Mouse (Mus musculus) stomach, postnatal 0 days (tissue): ENCODE data around the gene Gnmt. TPM values are rescaled to one million over a fixed set of nuclear protein-coding genes. Genes with fewer than 3 reads are reported as not detected.

ENCODE experiments used
- ATAC-seq: fragments of 200-750 bp; cut with Nextera tagmentation; 2 replicates; pipeline ENCODE4 v1.8.0; 2017; ENCODE audit not compliant: low FRiP score, low TSS enrichment
- DNase-seq: peaks from one replicate; pipeline ENCODE4 v3.0.0-alpha.2; 2016; ENCODE audit warnings: low spot score
- H3K27ac ChIP-seq: fragments of 300-500 bp; sonication (generic); replicated peaks from 2 replicates; pipeline ENCODE4 v1.5.1; 2014; ENCODE audit warnings: mild to moderate bottlenecking, control low read depth
- H3K27me3 ChIP-seq: fragments of 300-500 bp; sonication (generic); 2 replicates; pipeline ENCODE4 v1.6.1; 2014; ENCODE audit warnings: low read length; ENCODE audit not compliant: control insufficient read depth, insufficient read depth
- H3K36me3 ChIP-seq: fragments of 300-500 bp; sonication (generic); 2 replicates; pipeline ENCODE4 v1.6.1; 2014; ENCODE audit warnings: low read length, mixed read lengths; ENCODE audit not compliant: control insufficient read depth, insufficient read depth
- H3K4me1 ChIP-seq: fragments of 300-500 bp; sonication (generic); replicated peaks from 2 replicates; pipeline ENCODE4 v1.6.1; 2014; ENCODE audit warnings: antibody characterized with exemption; ENCODE audit not compliant: control insufficient read depth, insufficient read depth
- H3K4me2 ChIP-seq: fragments of 300-500 bp; sonication (generic); replicated peaks from 2 replicates; pipeline ENCODE4 v1.6.1; 2014; ENCODE audit warnings: low read depth, mild to moderate bottlenecking, control low read depth, moderate library complexity
- H3K4me3 ChIP-seq: fragments of 300-500 bp; sonication (generic); 2 replicates; pipeline ENCODE4 v1.5.1; 2014; ENCODE audit warnings: low read depth, low read length, control low read depth
- H3K9ac ChIP-seq: fragments of 300-500 bp; sonication (generic); 2 replicates; pipeline ENCODE4 v1.6.1; 2014; ENCODE audit warnings: mild to moderate bottlenecking, low read length, control low read depth, mixed read lengths
- H3K9me3 ChIP-seq: fragments of 300-500 bp; sonication (generic); 2 replicates; pipeline ENCODE4 v1.6.1; 2016; ENCODE audit warnings: low read length; ENCODE audit not compliant: control insufficient read depth
- CTCF ChIP-seq: IDR thresholded peaks from 2 replicates; pipeline ENCODE4 v1.5.1; 2016; ENCODE audit warnings: antibody characterized with exemption, low read depth, mild to moderate bottlenecking, moderate library complexity
- EP300 ChIP-seq: optimal IDR thresholded peaks from 2 replicates; pipeline ENCODE3; 2016; ENCODE audit warnings: antibody characterized with exemption
- WGBS: fragments of 180-500 bp; shearing (Covaris S2); extraction: QIAGEN DNeasy Blood & Tissue Kit; methylation state at CpG from one replicate; pipeline ENCODE4 v1.1.7; 2014; 5-methylcytosine and 5-hydroxymethylcytosine counted together
- polyA plus RNA-seq: library from polyadenylated mRNA; unstranded; fragments of >200 nt; fragmentation: Nextera tagmentation; extraction: Ambion mirVana; gene quantifications from 2 replicates; pipeline ENCODE4 v1.2.1, GENCODE M21; 2015

Gene Gnmt
- polyA plus RNA-seq, 1 experiment from 2014 or later, result 2.1 TPM

DNA sequence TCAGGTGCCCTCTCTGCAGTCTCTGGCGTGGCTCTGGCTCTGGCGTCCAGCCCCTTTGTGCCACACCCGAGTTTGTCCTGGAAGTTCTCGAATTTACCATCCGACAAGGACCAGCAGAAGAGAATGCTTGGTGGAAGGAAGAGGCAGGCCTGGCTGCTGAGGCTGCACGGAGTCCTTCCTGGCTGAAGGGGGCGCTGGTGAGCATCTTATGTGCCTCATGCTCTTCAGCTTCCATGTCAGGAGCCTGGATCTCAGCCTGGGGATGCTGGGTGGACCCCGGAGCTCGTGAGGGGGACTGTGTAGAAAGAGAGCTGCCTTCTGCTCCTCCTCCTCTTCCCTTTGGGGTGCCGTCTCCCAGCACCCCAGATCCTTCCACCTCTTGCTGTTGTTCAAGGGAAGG lies 7.2 kb upstream of the Gnmt start:
- Histone ChIP-seq H3K9ac (no peak overlapping the region), H3K4me3 (no peak overlapping the region), H3K4me2 (no peak overlapping the region), H3K27me3 (no peaks in the 10 kb centered on the region), H3K9me3 (no peaks in the 10 kb centered on the region), H3K4me1 (no peaks in the 10 kb centered on the region), H3K27ac (no peak overlapping the region), H3K36me3 (0 out of 2 replicates have a peak, but pooled peaks cover 8% of the 10 kb centered on the region)
- peak; percentile 38 for ATAC-seq
- TF ChIP-seq EP300 (no peak), CTCF (peak; percentile 66)
- DNase-seq, result peak; percentile 56
- 49% methylated on average over 10 of the region's 10 CpGs for WGBS

DNA sequence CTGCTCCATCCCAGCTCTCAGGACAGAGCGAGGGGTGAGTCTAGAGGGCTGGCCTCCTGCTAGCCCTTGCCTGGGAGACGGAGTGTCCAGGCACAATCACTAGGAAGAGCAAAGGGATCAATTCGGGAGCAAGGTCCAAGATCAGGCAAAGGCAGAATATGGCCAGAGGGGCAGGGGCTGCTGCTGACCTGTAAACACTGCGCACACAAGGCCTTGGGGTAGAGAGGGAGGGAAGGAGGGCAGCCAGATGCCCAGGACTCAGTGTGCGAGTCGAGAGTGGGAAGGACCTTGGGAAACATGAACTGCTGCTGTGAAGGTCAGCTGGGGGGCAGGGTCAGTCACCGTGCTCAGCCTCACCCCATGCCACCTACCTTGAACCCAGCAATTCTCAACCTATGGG lies 6.3 kb upstream of the Gnmt start:
- no peak overlapping the region for H3K9ac ChIP-seq
- no peaks in the 10 kb centered on the region for H3K4me1 ChIP-seq
- H3K36me3 ChIP-seq, result 0 out of 2 replicates have a peak, but pooled peaks cover 6% of the 10 kb centered on the region
- 82% methylated on average over 7 of the region's 7 CpGs for WGBS
- no peaks in the 10 kb centered on the region for H3K9me3 ChIP-seq
- H3K27ac ChIP-seq, result no peak overlapping the region
- no peaks in the 10 kb centered on the region for H3K27me3 ChIP-seq
- TF ChIP-seq CTCF (no peak), EP300 (no peak)
- H3K4me2 ChIP-seq, result no peak overlapping the region
- no peak overlapping the region for H3K4me3 ChIP-seq
- DNase-seq (no peak), ATAC-seq (no peak)

DNA sequence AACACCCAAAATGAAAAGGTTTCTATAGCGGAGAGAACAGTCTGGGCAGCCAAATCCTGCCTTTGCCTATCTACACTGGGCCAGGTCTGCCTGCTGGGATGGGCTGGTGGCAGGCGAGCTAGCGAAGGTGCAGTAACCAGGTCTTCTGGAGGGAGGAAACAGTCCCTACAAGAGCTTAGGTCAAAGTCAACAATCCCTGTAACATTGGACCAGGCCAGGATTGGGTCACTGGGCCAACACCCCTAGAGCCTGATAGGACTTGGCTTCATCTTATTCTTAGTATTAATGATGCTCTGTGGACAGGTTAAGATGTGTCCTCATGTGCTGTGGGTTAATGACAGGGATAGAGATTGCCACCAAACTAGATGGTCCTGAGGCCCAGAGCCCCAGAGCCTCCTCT lies 5.1 kb upstream of the Gnmt start:
- Histone ChIP-seq H3K27me3 (no peaks in the 10 kb centered on the region), H3K4me2 (no peak overlapping the region), H3K36me3 (0 out of 2 replicates have a peak, but pooled peaks cover 6% of the 10 kb centered on the region), H3K27ac (no peak overlapping the region), H3K9me3 (no peaks in the 10 kb centered on the region), H3K4me1 (no peaks in the 10 kb centered on the region), H3K4me3 (no peak overlapping the region), H3K9ac (no peak overlapping the region)
- ATAC-seq (no peak), DNase-seq (no peak)
- no peak for TF ChIP-seq CTCF
- TF ChIP-seq EP300, result no peak
- 85% methylated on average over 3 of the region's 3 CpGs for WGBS

DNA sequence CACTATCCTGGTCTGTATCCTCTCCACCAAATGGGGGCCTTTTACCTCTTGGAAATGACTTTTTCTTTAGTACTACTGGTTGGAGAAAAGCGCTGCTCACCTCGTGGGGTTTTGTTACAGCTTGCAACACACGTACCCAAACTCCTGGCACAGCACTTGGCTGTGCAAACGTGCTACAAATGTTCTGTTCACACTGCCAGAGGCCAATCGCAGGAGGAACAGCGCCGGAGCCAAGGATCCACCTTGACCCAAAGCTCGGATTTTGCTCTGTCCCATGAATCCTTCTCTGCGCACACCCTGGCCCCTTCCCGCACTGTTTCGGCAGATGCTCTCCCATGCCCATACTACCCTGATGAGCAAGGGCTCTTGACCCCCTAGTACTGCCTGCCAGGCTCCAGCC lies 472 bp downstream of the Gnmt start:
- peak overlapping the region; percentile 21 for H3K4me3 ChIP-seq

DNA sequence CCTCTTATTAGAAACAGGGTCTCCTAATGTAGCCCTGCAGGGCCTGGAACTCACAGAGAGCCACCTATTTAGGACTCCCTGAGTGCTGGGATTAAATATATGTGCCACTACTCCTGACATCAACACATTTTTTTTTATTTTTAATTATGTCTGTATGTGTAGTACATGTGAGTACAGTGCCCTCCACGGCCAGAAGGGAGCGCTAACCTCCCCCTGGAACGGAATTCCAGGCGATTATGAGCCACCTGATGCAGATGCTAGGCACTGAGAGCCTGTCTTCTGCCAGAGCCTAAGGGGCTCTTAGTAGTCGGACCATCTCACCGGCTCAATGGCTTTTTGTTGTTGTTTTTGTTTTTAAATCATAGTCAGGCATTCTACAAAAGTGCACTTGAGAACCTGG lies 947 bp downstream of the Gnmt start:
- TF ChIP-seq EP300 (no peak), CTCF (peak; percentile 62)
- Histone ChIP-seq H3K9ac (no peak overlapping the region), H3K4me3 (no peak overlapping the region), H3K27me3 (no peaks in the 10 kb centered on the region), H3K4me2 (no peak overlapping the region), H3K27ac (no peak overlapping the region), H3K36me3 (0 out of 2 replicates have a peak, but pooled peaks cover 7% of the 10 kb centered on the region), H3K9me3 (no peaks in the 10 kb centered on the region), H3K4me1 (no peaks in the 10 kb centered on the region)
- WGBS, result 46% methylated on average over 6 of the region's 6 CpGs
- ATAC-seq, result no peak
- peak; percentile 42 for DNase-seq

More for the DNA sequence above, 472 bp downstream of the Gnmt start:
- no peak for TF ChIP-seq CTCF
- no peak for TF ChIP-seq EP300
- Histone ChIP-seq H3K27me3 (no peaks in the 10 kb centered on the region), H3K4me2 (peak overlapping the region; percentile 46), H3K9me3 (no peaks in the 10 kb centered on the region), H3K36me3 (0 out of 2 replicates have a peak, but pooled peaks cover 4% of the 10 kb centered on the region), H3K4me1 (no peaks in the 10 kb centered on the region), H3K27ac (no peak overlapping the region), H3K9ac (0 out of 2 replicates have a peak overlapping the region, but pooled peaks have one; percentile 41)
- WGBS, result 41% methylated on average over 11 of the region's 11 CpGs
- ATAC-seq, result no peak
- no peak for DNase-seq

DNA sequence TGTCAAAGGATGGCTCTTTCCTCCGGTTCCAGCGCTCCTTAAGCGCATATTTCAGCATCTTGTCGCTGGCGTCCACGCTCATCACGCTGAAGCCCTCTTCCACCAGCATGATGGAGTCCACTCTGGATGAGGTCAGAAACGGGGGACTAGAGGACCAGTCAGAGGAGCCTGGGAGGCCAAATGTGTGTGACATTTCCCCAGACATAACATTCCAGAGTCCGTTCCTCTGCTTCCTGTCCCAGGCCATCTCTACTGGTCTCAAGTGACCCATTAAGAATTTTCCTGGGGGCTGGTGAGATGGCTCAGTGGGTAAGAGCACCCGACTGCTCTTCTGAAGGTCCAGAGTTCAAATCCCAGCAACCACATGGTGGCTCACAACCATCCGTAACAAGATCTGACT lies 1.7 kb downstream of the Gnmt start:
- Histone ChIP-seq H3K4me3 (no peak overlapping the region), H3K9ac (no peak overlapping the region), H3K9me3 (no peaks in the 10 kb centered on the region), H3K4me1 (no peaks in the 10 kb centered on the region), H3K36me3 (0 out of 2 replicates have a peak, but pooled peaks cover 7% of the 10 kb centered on the region), H3K27ac (no peak overlapping the region), H3K4me2 (no peak overlapping the region), H3K27me3 (no peaks in the 10 kb centered on the region)
- no peak for DNase-seq
- ATAC-seq, result no peak
- 92% methylated on average over 11 of the region's 11 CpGs for WGBS
- TF ChIP-seq EP300 (no peak), CTCF (no peak)
